In genomic region chr12:70247683-70248474, GRCm38 (mm10) we compare ENCODE assay signal across 14 mouse cellular contexts. TPM values are rescaled to one million over a fixed set of nuclear protein-coding genes. Genes with fewer than 3 reads are reported as not detected.
DNase-seq lines count a peak whose midpoint lies in the region; ATAC-seq lines count a peak whose summit lies in the region.
"Had no signal": no experiment of that assay in that cellular context is flagged by ENCODE, and none has a peak within 500 bp of the region (broad histone marks: within the 10 kb centered on the region; RNA-seq: fewer than 3 reads in every experiment).

No protein-coding gene starts in this region.

- no peak overlapping the region for H3K9ac ChIP-seq in lung, embryonic 15.5 days
- peak overlapping the region; percentile 36; the same call in 1 of the 2 replicates for H3K9ac ChIP-seq in hindbrain, embryonic 13.5 days
- H3K9ac ChIP-seq in neural tube, embryonic 14.5 days (replicated peaks; ENCODE audit: low read depth, low read length): no peak overlapping the region
- H3K9ac ChIP-seq: limb, embryonic 13.5 days had no signal

- H3K27ac ChIP-seq in lung, embryonic 15.5 days: peak overlapping the region; percentile 90
- H3K27ac ChIP-seq in hindbrain, embryonic 13.5 days: peak overlapping the region; percentile 71
- H3K27ac ChIP-seq in neural tube, embryonic 14.5 days (ENCODE audit: low read depth, low read length): peak overlapping the region; percentile 6; the same call in 1 of the 2 replicates
- H3K27ac ChIP-seq: limb, embryonic 13.5 days; macrophage had no signal

- H3K4me3 ChIP-seq in lung, embryonic 15.5 days: no peak overlapping the region
- H3K4me3 ChIP-seq in hindbrain, embryonic 13.5 days: no peak overlapping the region
- no peak overlapping the region for H3K4me3 ChIP-seq in neural tube, embryonic 14.5 days (ENCODE audit: low read depth, low read length)
- H3K4me3 ChIP-seq: limb, embryonic 13.5 days had no signal

- H3K27me3 ChIP-seq in lung, embryonic 15.5 days: no peaks in the 10 kb centered on the region
- no peaks in the 10 kb centered on the region for H3K27me3 ChIP-seq in hindbrain, embryonic 13.5 days
- H3K27me3 ChIP-seq in neural tube, embryonic 14.5 days (ENCODE audit: control insufficient read depth, insufficient read depth, low read length): no peaks in the 10 kb centered on the region
- H3K27me3 ChIP-seq: limb, embryonic 13.5 days had no signal

- H3K4me1 ChIP-seq in lung, embryonic 15.5 days: peaks cover 21% of the 10 kb centered on the region
- H3K4me1 ChIP-seq in hindbrain, embryonic 13.5 days (replicated peaks): peaks cover 29% of the 10 kb centered on the region
- no peaks in the 10 kb centered on the region for H3K4me1 ChIP-seq in neural tube, embryonic 14.5 days (ENCODE audit: control insufficient read depth, insufficient read depth, low read length)
- H3K4me1 ChIP-seq: limb, embryonic 13.5 days had no signal

- ATAC-seq in frontal cortex, adult (ENCODE audit: low TSS enrichment): peak; percentile 55
- ATAC-seq in lung, embryonic 15.5 days (ENCODE audit: borderline replicate concordance, extremely low read depth, low FRiP score, low TSS enrichment): peak; percentile 46; the same call in 1 of the 2 replicates
- ATAC-seq in hindbrain, embryonic 13.5 days (ENCODE audit: low FRiP score): peak; percentile 71; the same call in 1 of the 2 replicates
- ATAC-seq in neural tube, embryonic 14.5 days (ENCODE audit: low read depth): no peak

- no peak overlapping the region for H3K4me2 ChIP-seq in lung, embryonic 15.5 days
- no peak overlapping the region for H3K4me2 ChIP-seq in hindbrain, embryonic 13.5 days
- H3K4me2 ChIP-seq in neural tube, embryonic 14.5 days (ENCODE audit: low read depth, low read length): no peak overlapping the region
- H3K4me2 ChIP-seq: limb, embryonic 13.5 days had no signal

- 36% methylated on average over 15 of the region's 15 CpGs for WGBS in lung, embryonic 15.5 days
- 29% methylated on average over 15 of the region's 15 CpGs for WGBS in hindbrain, embryonic 13.5 days
- WGBS in neural tube, embryonic 14.5 days: 35% methylated on average over 15 of the region's 15 CpGs

- H3K9me3 ChIP-seq in lung, embryonic 15.5 days: no peaks in the 10 kb centered on the region
- H3K9me3 ChIP-seq in hindbrain, embryonic 13.5 days: no peaks in the 10 kb centered on the region
- H3K9me3 ChIP-seq in neural tube, embryonic 14.5 days (ENCODE audit: control insufficient read depth, low read length): no peaks in the 10 kb centered on the region
- H3K9me3 ChIP-seq: limb, embryonic 13.5 days had no signal

- H3K36me3 ChIP-seq in lung, embryonic 15.5 days: no peaks in the 10 kb centered on the region
- H3K36me3 ChIP-seq in hindbrain, embryonic 13.5 days: peaks cover 24% of the 10 kb centered on the region
- no peaks in the 10 kb centered on the region for H3K36me3 ChIP-seq in neural tube, embryonic 14.5 days (ENCODE audit: control insufficient read depth, insufficient read depth, low read length)
- H3K36me3 ChIP-seq: limb, embryonic 13.5 days had no signal

- DNase-seq in frontal cortex, postnatal 10 days (ENCODE audit: low spot score in 2 of 2): no peak
- DNase-seq in lung, postnatal 36 days: no peak
- DNase-seq in left cerebral cortex, adult 18-20 months (ENCODE audit: low spot score in 2 of 2): no peak
- no peak for DNase-seq in gastrocnemius, postnatal 25 days
- DNase-seq: gastrocnemius, postnatal 36 days; kidney, adult 2 months; layer of hippocampus, adult 9-11 months; right cerebral cortex, postnatal 25 days had no signal

RNA-seq across cellular contexts. Expression of gene Pygl, which starts 16.6 kb away (rescaled TPM):
- 58.7 and 65.4 TPM in 2 replicates for polyA plus RNA-seq in lung, embryonic 15.5 days (2015; fragmentation: Nextera tagmentation; extraction: Ambion mirVana)
- polyA plus RNA-seq in hindbrain, embryonic 13.5 days (2015; fragmentation: Nextera tagmentation; extraction: Ambion mirVana): 6.6 and 8.6 TPM in 2 replicates
- polyA plus RNA-seq in neural tube, embryonic 14.5 days (2014; fragmentation: Nextera tagmentation; extraction: Ambion mirVana): 8.1 and 9.2 TPM in 2 replicates
- total RNA-seq in left cerebral cortex, adult 18-20 months (2021): 1 to 10 TPM; 3.8 to 5.8 TPM
- total RNA-seq in gastrocnemius, postnatal 25 days (2021): 1 to 10 TPM in 1 of 2 experiments, under 1 TPM in 1; 0.82 to 6.1 TPM

Comparison
In these comparisons a context has a peak if more than half of its experiments do, and no peak if none do; other contexts are left out.
1. H3K27ac ChIP-seq: peak in every context shown above with its lines; median percentile 90 in lung, embryonic 15.5 days; 71 in hindbrain, embryonic 13.5 days; 6 in neural tube, embryonic 14.5 days.